9 mouse cellular contexts compared by ENCODE assay signal in the genomic region with DNA sequence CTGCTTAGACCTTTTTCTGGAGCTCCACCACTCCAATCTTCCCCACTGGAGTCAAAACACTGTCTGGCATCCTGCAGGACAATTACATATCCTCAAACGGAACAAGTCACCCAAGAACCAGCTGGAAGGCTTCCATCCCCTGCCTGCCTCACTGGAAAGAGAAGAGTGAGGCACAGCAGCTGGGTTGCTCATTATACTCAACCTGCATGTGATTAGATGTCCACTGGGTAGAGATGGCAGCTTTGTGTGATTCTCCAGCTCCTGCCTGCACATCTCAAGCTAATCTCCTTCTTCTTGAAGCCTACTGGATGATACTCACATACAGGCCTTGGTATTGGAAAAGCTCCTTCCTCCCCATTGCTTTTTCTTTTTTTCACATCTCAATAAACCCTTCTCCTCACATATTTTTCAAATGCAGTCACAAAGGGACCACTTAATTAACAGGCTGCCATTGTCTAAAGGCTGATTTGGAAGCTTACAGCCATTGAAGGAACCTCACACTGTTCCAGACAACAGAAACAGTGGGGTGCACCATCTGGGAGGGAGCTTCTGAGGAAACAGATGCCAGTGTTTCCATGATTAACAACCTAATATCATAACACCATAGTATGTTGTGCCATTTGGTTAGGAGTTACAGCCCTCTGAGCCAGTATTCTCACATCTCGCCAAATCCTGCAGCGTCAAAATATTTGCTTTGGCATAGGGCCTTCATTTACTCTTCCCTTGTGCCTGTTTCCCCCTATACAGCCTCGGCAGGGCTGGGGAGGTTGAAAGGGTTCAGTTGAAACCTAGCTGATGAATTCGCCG.
A peak's percentile ranks its signal among the peaks of the same experiment; 100 is the strongest.
DNase-seq lines count a peak whose midpoint lies in the region; ATAC-seq and TF ChIP-seq lines count a peak whose summit lies in the region.
"Had no signal": no experiment of that assay in that cellular context is flagged by ENCODE, and none has a peak within 500 bp of the region (broad histone marks: within the 10 kb centered on the region; RNA-seq: fewer than 3 reads in every experiment).

No protein-coding gene starts in this region.

- no peak for ATAC-seq in midbrain, embryonic 14.5 days (ENCODE audit: low FRiP score, low TSS enrichment)
- no peak for ATAC-seq in midbrain, embryonic 16.5 days
- ATAC-seq in kidney, embryonic 16.5 days (ENCODE audit: low FRiP score, low TSS enrichment): no peak

- no peak overlapping the region for H3K27ac ChIP-seq in gastrocnemius, adult 2 months
- H3K27ac ChIP-seq in midbrain, embryonic 14.5 days (replicated peaks; ENCODE audit: low read depth, low read length): no peak overlapping the region
- no peak overlapping the region for H3K27ac ChIP-seq in midbrain, embryonic 16.5 days (ENCODE audit: low read length)
- no peak overlapping the region for H3K27ac ChIP-seq in left cerebral cortex, adult 2 months
- no peak overlapping the region for H3K27ac ChIP-seq in kidney, embryonic 16.5 days (ENCODE audit: low read length)
- H3K27ac ChIP-seq: limb, embryonic 12.5 days had no signal

- WGBS in midbrain, embryonic 14.5 days: 69% methylated on average over 6 of the region's 6 CpGs
- WGBS in midbrain, embryonic 16.5 days: 58% methylated on average over 6 of the region's 6 CpGs
- WGBS in kidney, embryonic 16.5 days: 60% methylated on average over 6 of the region's 6 CpGs

- no peaks in the 10 kb centered on the region for H3K36me3 ChIP-seq in midbrain, embryonic 14.5 days (ENCODE audit: control insufficient read depth, insufficient read depth, low read length)
- no peaks in the 10 kb centered on the region for H3K36me3 ChIP-seq in midbrain, embryonic 16.5 days (ENCODE audit: control insufficient read depth, insufficient read depth, low read length)
- H3K36me3 ChIP-seq in kidney, embryonic 16.5 days (ENCODE audit: insufficient read depth, low read length): no peaks in the 10 kb centered on the region
- H3K36me3 ChIP-seq: limb, embryonic 12.5 days had no signal

- intact Hi-C loops in gastrocnemius, adult 2 months (cut with DNase I): no loop called here
- intact Hi-C loops in gastrocnemius, postnatal 36 days (cut with DNase I): loop anchor here (10.0 kb wide), 1 partner anchor 212 kb away; no protein-coding TSS in a partner anchor
- intact Hi-C loops in left cerebral cortex, adult 2 months (cut with DNase I): no loop called here

- no peaks in the 10 kb centered on the region for H3K4me1 ChIP-seq in midbrain, embryonic 14.5 days (ENCODE audit: control insufficient read depth, insufficient read depth, low read length)
- H3K4me1 ChIP-seq in midbrain, embryonic 16.5 days (ENCODE audit: control insufficient read depth, insufficient read depth, low read length): no peaks in the 10 kb centered on the region
- peaks cover 4% of the 10 kb centered on the region; the same call in 1 of the 2 replicates for H3K4me1 ChIP-seq in kidney, embryonic 16.5 days (ENCODE audit: insufficient read depth, low read length)

- no peak for TF ChIP-seq CTCF in gastrocnemius, adult 2 months (IDR thresholded peaks at IDR 0.05)
- TF ChIP-seq CTCF in left cerebral cortex, adult 2 months (IDR thresholded peaks at IDR 0.05): no peak

- H3K4me2 ChIP-seq in midbrain, embryonic 14.5 days (ENCODE audit: low read length): no peak overlapping the region
- no peak overlapping the region for H3K4me2 ChIP-seq in midbrain, embryonic 16.5 days (ENCODE audit: low read length)
- no peak overlapping the region for H3K4me2 ChIP-seq in kidney, embryonic 16.5 days (replicated peaks; ENCODE audit: low read depth, low read length)
- H3K4me2 ChIP-seq: limb, embryonic 12.5 days had no signal

- DNase-seq in gastrocnemius, adult 2 months: peak; percentile 40
- no peak for DNase-seq in gastrocnemius, postnatal 36 days
- DNase-seq in midbrain, embryonic 14.5 days: peak; percentile 17
- peak; percentile 30 for DNase-seq in layer of hippocampus, adult 11-12 months (ENCODE audit: low spot score)
- peak; percentile 16 for DNase-seq in skeletal muscle tissue, adult 2 months (ENCODE audit: low read depth, low spot score)
- DNase-seq in left cerebral cortex, adult 2 months (ENCODE audit: extremely low spot score in 1 of 2, low spot score in 2 of 2): no peak

- H3K9ac ChIP-seq in midbrain, embryonic 14.5 days (replicated peaks; ENCODE audit: low read length): no peak overlapping the region
- H3K9ac ChIP-seq in midbrain, embryonic 16.5 days (ENCODE audit: low read depth, low read length): no peak overlapping the region
- no peak overlapping the region for H3K9ac ChIP-seq in kidney, embryonic 16.5 days (replicated peaks; ENCODE audit: low read length)
- H3K9ac ChIP-seq: limb, embryonic 12.5 days had no signal

- no peak overlapping the region for H3K4me3 ChIP-seq in gastrocnemius, adult 2 months
- H3K4me3 ChIP-seq in midbrain, embryonic 14.5 days (replicated peaks; ENCODE audit: low read depth, low read length): no peak overlapping the region
- H3K4me3 ChIP-seq in midbrain, embryonic 16.5 days (ENCODE audit: low read depth, low read length): no peak overlapping the region
- no peak overlapping the region for H3K4me3 ChIP-seq in left cerebral cortex, adult 2 months
- no peak overlapping the region for H3K4me3 ChIP-seq in kidney, embryonic 16.5 days (ENCODE audit: low read length)
- H3K4me3 ChIP-seq: limb, embryonic 12.5 days had no signal

- H3K27me3 ChIP-seq in midbrain, embryonic 14.5 days (ENCODE audit: control insufficient read depth, insufficient read depth, low read length): no peaks in the 10 kb centered on the region
- no peaks in the 10 kb centered on the region for H3K27me3 ChIP-seq in midbrain, embryonic 16.5 days (ENCODE audit: control insufficient read depth, insufficient read depth, low read depth, low read length)
- no peaks in the 10 kb centered on the region for H3K27me3 ChIP-seq in kidney, embryonic 16.5 days (ENCODE audit: insufficient read depth, low read length)
- H3K27me3 ChIP-seq: limb, embryonic 12.5 days had no signal

- no peaks in the 10 kb centered on the region for H3K9me3 ChIP-seq in midbrain, embryonic 14.5 days (ENCODE audit: control insufficient read depth, low read length)
- no peaks in the 10 kb centered on the region for H3K9me3 ChIP-seq in midbrain, embryonic 16.5 days (replicated peaks; ENCODE audit: control insufficient read depth, low read length, poor library complexity, severe bottlenecking)
- H3K9me3 ChIP-seq in kidney, embryonic 16.5 days (ENCODE audit: low read length): no peaks in the 10 kb centered on the region
- H3K9me3 ChIP-seq: limb, embryonic 12.5 days had no signal

Comparison
In these comparisons a context has a peak if more than half of its experiments do, and no peak if none do; other contexts are left out.
1. DNase-seq: peak in gastrocnemius, adult 2 months (single experiment), midbrain, embryonic 14.5 days (single experiment), layer of hippocampus, adult 11-12 months (single experiment) and skeletal muscle tissue, adult 2 months (single experiment); none in gastrocnemius, postnatal 36 days (0 of 2) and left cerebral cortex, adult 2 months (0 of 2).